ENCODE assay signal across 11 mouse cellular contexts in the genomic region with DNA sequence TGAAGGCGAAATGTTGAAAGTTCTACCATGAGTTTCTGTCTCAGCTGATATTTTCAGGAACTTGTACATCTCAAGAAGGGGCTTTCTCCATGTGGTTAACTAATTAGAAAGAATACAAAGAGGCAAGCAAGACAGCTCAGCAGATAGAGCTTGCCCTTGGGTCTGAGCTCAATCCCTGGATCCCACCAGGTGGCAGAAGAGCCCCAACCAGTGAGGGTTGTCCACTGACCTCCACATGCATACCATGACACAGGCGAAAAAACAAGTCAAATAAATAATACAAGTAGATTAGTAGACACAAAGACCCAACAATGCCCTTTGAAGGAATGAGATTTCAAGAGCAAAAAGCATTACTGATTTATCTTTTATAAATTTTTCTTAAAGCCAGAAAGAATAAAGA.
DNase-seq lines count a peak whose midpoint lies in the region; ATAC-seq lines count a peak whose summit lies in the region.
"Had no signal": no experiment of that assay in that cellular context is flagged by ENCODE, and none has a peak within 500 bp of the region (broad histone marks: within the 10 kb centered on the region; RNA-seq: fewer than 3 reads in every experiment).

No protein-coding gene starts in this region.

- no peaks in the 10 kb centered on the region for H3K27me3 ChIP-seq in liver, embryonic 12.5 days (replicated peaks)
- H3K27me3 ChIP-seq: hindbrain, embryonic 15.5 days; limb, embryonic 13.5 days had no signal

- DNase-seq in adrenal gland, adult (ENCODE audit: inconsistent age in 2 of 2, low spot score in 1 of 2), result peak; percentile 21 to 73
- DNase-seq in adrenal gland, postnatal 4 days (ENCODE audit: low spot score in 2 of 2), result no peak
- peak; percentile 47 for DNase-seq in kidney, postnatal 10 days
- no peak for DNase-seq in kidney, adult 8-10 months
- peak; percentile 52 for DNase-seq in Muller cell, postnatal 12 days (ENCODE audit: inconsistent ontology term)
- DNase-seq in urinary bladder, adult 2 months (ENCODE audit: low spot score), result no peak

- H3K36me3 ChIP-seq in liver, embryonic 12.5 days, result no peaks in the 10 kb centered on the region
- H3K36me3 ChIP-seq: hindbrain, embryonic 15.5 days; limb, embryonic 13.5 days had no signal

- 73% methylated on average over 2 of the region's 2 CpGs for WGBS in liver, embryonic 12.5 days (ENCODE audit: insufficient replicate concordance)

- H3K9ac ChIP-seq in liver, embryonic 12.5 days, result no peak overlapping the region
- H3K9ac ChIP-seq: hindbrain, embryonic 15.5 days; limb, embryonic 13.5 days had no signal

- no peaks in the 10 kb centered on the region for H3K9me3 ChIP-seq in liver, embryonic 12.5 days (replicated peaks)
- H3K9me3 ChIP-seq: hindbrain, embryonic 15.5 days; limb, embryonic 13.5 days had no signal

- H3K4me2 ChIP-seq in liver, embryonic 12.5 days, result no peak overlapping the region
- H3K4me2 ChIP-seq: hindbrain, embryonic 15.5 days; limb, embryonic 13.5 days had no signal

- peak overlapping the region; percentile 36; the same call in 1 of the 2 replicates for H3K27ac ChIP-seq in liver, embryonic 12.5 days
- H3K27ac ChIP-seq: hindbrain, embryonic 15.5 days; limb, embryonic 13.5 days had no signal

- H3K4me3 ChIP-seq in liver, embryonic 12.5 days, result no peak overlapping the region
- H3K4me3 ChIP-seq: hindbrain, embryonic 15.5 days; limb, embryonic 13.5 days; myocyte had no signal

- ATAC-seq in liver, embryonic 12.5 days, result no peak
- no peak for ATAC-seq in inflammation-experienced regulatory T-cells, adult 6 months

- H3K4me1 ChIP-seq in liver, embryonic 12.5 days, result peaks cover 71% of the 10 kb centered on the region
- H3K4me1 ChIP-seq: hindbrain, embryonic 15.5 days had no signal

Comparison
In these comparisons a context has a peak if more than half of its experiments do, and no peak if none do; other contexts are left out.
1. DNase-seq: peak in adrenal gland, adult (2 of 2), kidney, postnatal 10 days (single experiment) and Muller cell, postnatal 12 days (single experiment); none in adrenal gland, postnatal 4 days (0 of 2), kidney, adult 8-10 months (0 of 2) and urinary bladder, adult 2 months (single experiment).